Mouse (Mus musculus): ENCODE results near the gene Zfp653. TPM values are rescaled to one million over a fixed set of nuclear protein-coding genes. Genes with fewer than 3 reads are reported as not detected.

Zfp653 gene
- 12.4 and 13.3 TPM in 2 replicates for polyA plus RNA-seq (2014; fragmentation: Nextera tagmentation; extraction: Ambion mirVana)

GRCm38 (mm10) chr9:22070791-22071573 lies at the start of gene Zfp653, which contains the start of gene Gm49318:
Gene Zfp653, minus strand, starts transcription at chr9:22071376.
Gene Gm49318, minus strand, starts transcription at chr9:22071259.
- peak within 1 kb of the TSS; percentile 60 for H3K4me3 ChIP-seq (replicated peaks; ENCODE audit: low read length)
- H3K36me3 ChIP-seq (replicated peaks; ENCODE audit: control insufficient read depth, insufficient read depth), result peaks cover 49% of the 10 kb centered on the region
- H3K9me3 ChIP-seq (ENCODE audit: control insufficient read depth, low read length), result no peaks in the 10 kb centered on the region
- H3K4me1 ChIP-seq (replicated peaks; ENCODE audit: control insufficient read depth, insufficient read depth, low read length), result peaks cover 12% of the 10 kb centered on the region
- peak within 1 kb of the TSS; percentile 78 for H3K9ac ChIP-seq
- ATAC-seq (ENCODE audit: low FRiP score) (peak; percentile 96), DNase-seq (ENCODE audit: low spot score) (peak; percentile 98)
- under 1% methylated on average over 58 of the region's 87 CpGs for WGBS
- peak within 1 kb of the TSS; percentile 59 for H3K4me2 ChIP-seq (replicated peaks)
- H3K27ac ChIP-seq, result peak within 1 kb of the TSS; percentile 93
- H3K27me3 ChIP-seq (ENCODE audit: control insufficient read depth, insufficient read depth, low read length), result no peaks in the 10 kb centered on the region

GRCm38 (mm10) chr9:22119543-22119942 lies 48.4 kb upstream of the Zfp653 start:
- Histone ChIP-seq H3K36me3 (replicated peaks; ENCODE audit: control insufficient read depth, insufficient read depth) (no peaks in the 10 kb centered on the region), H3K27ac (no peak overlapping the region), H3K4me3 (replicated peaks; ENCODE audit: low read length) (no peak overlapping the region), H3K9me3 (ENCODE audit: control insufficient read depth, low read length) (no peaks in the 10 kb centered on the region), H3K4me1 (replicated peaks; ENCODE audit: control insufficient read depth, insufficient read depth, low read length) (peaks cover 17% of the 10 kb centered on the region), H3K9ac (no peak overlapping the region), H3K27me3 (ENCODE audit: control insufficient read depth, insufficient read depth, low read length) (no peaks in the 10 kb centered on the region), H3K4me2 (replicated peaks) (no peak overlapping the region)
- WGBS, result 94% methylated on average over 4 of the region's 4 CpGs
- DNase-seq (ENCODE audit: low spot score) (no peak), ATAC-seq (ENCODE audit: low FRiP score) (no peak)

- peak overlapping the region; percentile 61 for H3K4me2 ChIP-seq (replicated peaks)
- H3K36me3 ChIP-seq (replicated peaks; ENCODE audit: control insufficient read depth, insufficient read depth), result peaks cover 13% of the 10 kb centered on the region
- peaks cover 17% of the 10 kb centered on the region for H3K4me1 ChIP-seq (replicated peaks; ENCODE audit: control insufficient read depth, insufficient read depth, low read length)
- DNase-seq (ENCODE audit: low spot score) (peak; percentile 73), ATAC-seq (ENCODE audit: low FRiP score) (no peak)
- WGBS, result 43% methylated on average over 10 of the region's 10 CpGs
- H3K4me3 ChIP-seq (replicated peaks; ENCODE audit: low read length), result peak overlapping the region; percentile 69
- H3K27me3 ChIP-seq (ENCODE audit: control insufficient read depth, insufficient read depth, low read length), result no peaks in the 10 kb centered on the region
- peak overlapping the region; percentile 48; the same call in 1 of the 2 replicates for H3K27ac ChIP-seq
- peak overlapping the region; percentile 80; the same call in 1 of the 2 replicates for H3K9ac ChIP-seq
- H3K9me3 ChIP-seq (ENCODE audit: control insufficient read depth, low read length), result no peaks in the 10 kb centered on the region
These were observed 46.7 kb upstream of the Zfp653 start for GRCm38 (mm10) chr9:22117754-22118456.

- H3K9ac ChIP-seq, result peak within 1 kb of the TSS; percentile 80
- peak within 1 kb of the TSS; percentile 69 for H3K4me3 ChIP-seq (replicated peaks; ENCODE audit: low read length)
- H3K4me1 ChIP-seq (replicated peaks; ENCODE audit: control insufficient read depth, insufficient read depth, low read length), result peaks cover 17% of the 10 kb centered on the region
- peak within 1 kb of the TSS; percentile 61 for H3K4me2 ChIP-seq (replicated peaks)
- ATAC-seq (ENCODE audit: low FRiP score) (peak; percentile 96), DNase-seq (ENCODE audit: low spot score) (peak; percentile 96)
- H3K27ac ChIP-seq, result peak within 1 kb of the TSS; percentile 51; the same call in 1 of the 2 replicates
- no peaks in the 10 kb centered on the region for H3K27me3 ChIP-seq (ENCODE audit: control insufficient read depth, insufficient read depth, low read length)
- 0% methylated on average over 52 of the region's 52 CpGs for WGBS
- no peaks in the 10 kb centered on the region for H3K9me3 ChIP-seq (ENCODE audit: control insufficient read depth, low read length)
- H3K36me3 ChIP-seq (replicated peaks; ENCODE audit: control insufficient read depth, insufficient read depth), result peaks cover 23% of the 10 kb centered on the region
These were observed 45.7 kb upstream of the Zfp653 start, which contains the start of gene Elof1 for GRCm38 (mm10) chr9:22116740-22117426. Gene Elof1, minus strand, starts transcription at chr9:22117172.

- Histone ChIP-seq H3K36me3 (replicated peaks; ENCODE audit: control insufficient read depth, insufficient read depth) (peaks cover 31% of the 10 kb centered on the region), H3K9ac (peak overlapping the region; percentile 80), H3K4me3 (replicated peaks; ENCODE audit: low read length) (peak overlapping the region; percentile 69), H3K4me2 (replicated peaks) (peak overlapping the region; percentile 61), H3K27me3 (ENCODE audit: control insufficient read depth, insufficient read depth, low read length) (no peaks in the 10 kb centered on the region), H3K9me3 (ENCODE audit: control insufficient read depth, low read length) (no peaks in the 10 kb centered on the region), H3K27ac (no peak overlapping the region), H3K4me1 (replicated peaks; ENCODE audit: control insufficient read depth, insufficient read depth, low read length) (peaks cover 17% of the 10 kb centered on the region)
- DNase-seq (ENCODE audit: low spot score) (no peak), ATAC-seq (ENCODE audit: low FRiP score) (no peak)
- 10% methylated on average over 15 of the region's 15 CpGs for WGBS
These were observed 44.9 kb upstream of the Zfp653 start for GRCm38 (mm10) chr9:22116086-22116485.

GRCm38 (mm10) chr9:22115635-22116034 lies 44.5 kb upstream of the Zfp653 start:
- Histone ChIP-seq H3K9me3 (ENCODE audit: control insufficient read depth, low read length) (no peaks in the 10 kb centered on the region), H3K4me1 (replicated peaks; ENCODE audit: control insufficient read depth, insufficient read depth, low read length) (peaks cover 17% of the 10 kb centered on the region), H3K27me3 (ENCODE audit: control insufficient read depth, insufficient read depth, low read length) (no peaks in the 10 kb centered on the region), H3K27ac (no peak overlapping the region), H3K9ac (peak overlapping the region; percentile 80), H3K4me3 (replicated peaks; ENCODE audit: low read length) (peak overlapping the region; percentile 69), H3K36me3 (replicated peaks; ENCODE audit: control insufficient read depth, insufficient read depth) (peaks cover 35% of the 10 kb centered on the region), H3K4me2 (replicated peaks) (peak overlapping the region; percentile 61)
- DNase-seq (ENCODE audit: low spot score), result no peak
- no peak for ATAC-seq (ENCODE audit: low FRiP score)
- 80% methylated on average over 4 of the region's 4 CpGs for WGBS

- ATAC-seq (ENCODE audit: low FRiP score) (no peak), DNase-seq (ENCODE audit: low spot score) (no peak)
- Histone ChIP-seq H3K9me3 (ENCODE audit: control insufficient read depth, low read length) (no peaks in the 10 kb centered on the region), H3K36me3 (replicated peaks; ENCODE audit: control insufficient read depth, insufficient read depth) (peaks cover 32% of the 10 kb centered on the region), H3K27me3 (ENCODE audit: control insufficient read depth, insufficient read depth, low read length) (no peaks in the 10 kb centered on the region), H3K27ac (no peak overlapping the region), H3K4me2 (replicated peaks) (no peak overlapping the region), H3K4me1 (replicated peaks; ENCODE audit: control insufficient read depth, insufficient read depth, low read length) (no peaks in the 10 kb centered on the region), H3K4me3 (replicated peaks; ENCODE audit: low read length) (no peak overlapping the region), H3K9ac (no peak overlapping the region)
- 82% methylated on average over 9 of the region's 9 CpGs for WGBS
These were observed 37.0 kb upstream of the Zfp653 start for GRCm38 (mm10) chr9:22108194-22108593.

- Histone ChIP-seq H3K27ac (no peak overlapping the region), H3K4me1 (replicated peaks; ENCODE audit: control insufficient read depth, insufficient read depth, low read length) (0 out of 2 replicates have a peak, but pooled peaks cover 3% of the 10 kb centered on the region), H3K36me3 (replicated peaks; ENCODE audit: control insufficient read depth, insufficient read depth) (no peaks in the 10 kb centered on the region), H3K4me3 (replicated peaks; ENCODE audit: low read length) (no peak overlapping the region), H3K9ac (no peak overlapping the region), H3K9me3 (ENCODE audit: control insufficient read depth, low read length) (no peaks in the 10 kb centered on the region), H3K27me3 (ENCODE audit: control insufficient read depth, insufficient read depth, low read length) (peaks cover 35% of the 10 kb centered on the region), H3K4me2 (replicated peaks) (no peak overlapping the region)
- WGBS, result 3% methylated on average over 18 of the region's 18 CpGs
- no peak for DNase-seq (ENCODE audit: low spot score)
- no peak for ATAC-seq (ENCODE audit: low FRiP score)
These were observed 28.7 kb upstream of the Zfp653 start for GRCm38 (mm10) chr9:22099922-22100321.
